Mouse (Mus musculus) CD4-positive, CD25-positive, alpha-beta regulatory T cell, adult 4 months (primary cell): ENCODE measurements around the gene Thoc7. TPM values are rescaled to one million over a fixed set of nuclear protein-coding genes. Genes with fewer than 3 reads are reported as not detected.

Source experiments
- ATAC-seq: one replicate; pipeline ENCODE4 v1.8.0; 2017
- polyA plus RNA-seq, 2 experiments: library from polyadenylated mRNA; unstranded; fragments of 100-300 nt; shearing (Covaris generic); gene quantifications; one replicate each; pipeline ENCODE4 v1.2.1; 2017

Thoc7 gene
- polyA plus RNA-seq, 2 experiments from 2014 or later: 113 to 135 TPM

DNA sequence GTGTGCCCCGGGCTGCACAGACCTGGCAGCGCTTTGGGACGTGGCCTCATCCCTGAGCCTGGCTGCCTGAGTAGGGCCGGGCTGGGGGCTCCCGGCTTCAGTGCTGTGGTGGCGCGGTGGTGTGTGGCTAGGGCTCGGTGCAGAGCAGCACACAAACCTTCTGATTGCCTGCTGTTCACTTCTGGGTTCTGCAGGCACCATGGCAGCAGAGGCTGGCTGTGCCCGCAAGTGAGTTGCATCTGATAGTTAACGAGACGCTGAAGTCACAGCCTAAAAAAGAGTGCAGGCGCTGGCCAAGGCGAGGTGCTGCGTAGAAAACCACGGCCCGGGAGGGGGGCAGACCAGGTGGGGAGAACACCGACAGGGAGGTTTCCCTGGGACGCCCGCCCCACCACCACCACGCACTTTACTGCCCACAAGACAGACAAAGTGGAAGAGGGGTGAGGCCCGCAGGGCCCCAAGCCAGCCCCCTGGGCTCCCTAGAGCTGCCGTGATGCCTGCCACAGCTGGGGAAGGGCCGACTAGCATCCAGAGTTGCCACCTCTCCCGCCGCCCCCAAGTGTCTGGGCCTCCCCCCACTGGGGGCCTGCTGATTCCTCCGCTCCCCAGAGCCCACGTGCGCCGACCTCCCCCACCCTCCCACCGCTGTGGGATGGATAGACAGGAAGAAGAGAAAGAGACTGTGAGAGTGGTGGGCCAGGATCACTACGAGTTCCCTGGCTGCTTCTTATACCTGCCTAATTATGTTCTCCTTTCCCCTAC, 28.2 kb downstream of the Thoc7 start:
- ATAC-seq: peak; percentile 71

GRCm38 (mm10) chr14:13917630-13918029, 44.0 kb downstream of the Thoc7 start:
- peak; percentile 83 for ATAC-seq

GRCm38 (mm10) chr14:13917208-13917607, 44.4 kb downstream of the Thoc7 start:
- no peak for ATAC-seq

GRCm38 (mm10) chr14:13915207-13915606, 46.4 kb downstream of the Thoc7 start:
- no peak for ATAC-seq

- ATAC-seq: no peak
Observed at GRCm38 (mm10) chr14:13914387-13915082, 47.1 kb downstream of the Thoc7 start, which contains the start of gene Gm281. TSS of gene Gm281 (minus strand) at chr14:13914478.

- no peak for ATAC-seq
Observed at GRCm38 (mm10) chr14:13910148-13910547, 51.5 kb downstream of the Thoc7 start.

GRCm38 (mm10) chr14:13907145-13907544, 54.5 kb downstream of the Thoc7 start:
- no peak for ATAC-seq

DNA sequence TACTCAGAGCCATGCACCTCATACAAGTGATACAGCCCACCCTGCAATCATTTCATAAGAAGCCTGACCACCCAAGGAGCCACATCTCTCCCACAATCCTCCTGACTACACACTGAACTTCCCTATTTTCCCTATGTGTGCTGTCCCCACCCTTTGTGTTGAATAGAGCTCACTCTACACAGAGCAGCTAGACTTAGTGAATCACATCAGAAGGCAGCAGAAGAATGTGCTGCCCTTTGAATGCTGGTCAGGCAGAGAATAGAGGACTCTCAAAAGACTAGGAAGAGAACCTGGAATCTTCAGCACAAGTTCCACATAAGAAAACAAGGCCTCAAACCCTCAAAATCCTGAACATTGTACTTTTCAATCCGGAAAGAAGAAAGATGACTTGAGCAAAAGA, 55.2 kb downstream of the Thoc7 start:
- ATAC-seq: no peak

- ATAC-seq: peak; percentile 94
Observed at GRCm38 (mm10) chr14:13901611-13902067, 60.0 kb downstream of the Thoc7 start.

Other genes with a start within 250 kb of the Thoc7 start
- gene Gm281, start 47.4 kb downstream of the Thoc7 start, polyA plus RNA-seq: not detected
- gene Atxn7, start 412 bp downstream of the Thoc7 start, polyA plus RNA-seq: 10 to 100 TPM; 12.0 to 13.9 TPM
- 100 to 1,000 TPM; 126 to 136 TPM for gene Psmd6, start 159.1 kb upstream of the Thoc7 start, polyA plus RNA-seq
- not detected for gene Olfr720, start 225.0 kb upstream of the Thoc7 start, polyA plus RNA-seq